Mouse (Mus musculus) MEL (cell line): ENCODE data around the gene Jmjd8. TPM values are rescaled to one million over a fixed set of nuclear protein-coding genes. Genes with fewer than 3 reads are reported as not detected.

Source experiments
- DNase-seq: peaks from one replicate; pipeline ENCODE4 v3.0.0; 2011; ENCODE audit warnings: low read depth, low spot score
- H3K27ac ChIP-seq: 2 replicates; pipeline ENCODE4 v1.5.1; 2012; ENCODE audit warnings: low read depth, mild to moderate bottlenecking, control low read depth, low read length, moderate library complexity; ENCODE audit not compliant: control insufficient read depth
- H3K27me3 ChIP-seq, 2 experiments: fragments of 150-350 bp in 1 of 2; sonication (generic) in 1 of 2; 2 replicates each; pipeline ENCODE4 v1.6.1; 2012; ENCODE audit warnings: low read length in 2 of 2, mild to moderate bottlenecking in 2 of 2, improper control_type of control experiment in 1 of 2, moderate library complexity in 1 of 2; ENCODE audit not compliant: insufficient read depth in 2 of 2, control insufficient read depth in 1 of 2
- H3K36me3 ChIP-seq, 2 experiments: 2 replicates each; pipeline ENCODE4 v1.6.1; 2012 to 2014; ENCODE audit warnings: low read length in 2 of 2, improper control_type of control experiment in 1 of 2, inconsistent platforms in 1 of 2, mild to moderate bottlenecking in 1 of 2; ENCODE audit not compliant: insufficient read depth in 2 of 2, control insufficient read depth in 1 of 2
- H3K4me1 ChIP-seq, 2 experiments: fragments of 150-350 bp in 1 of 2; sonication (generic) in 1 of 2; 2 replicates each; pipeline ENCODE4 v1.6.1; 2012; ENCODE audit warnings: low read length in 2 of 2, improper control_type of control experiment in 1 of 2, mild to moderate bottlenecking in 1 of 2; ENCODE audit not compliant: insufficient read depth in 2 of 2, control insufficient read depth in 1 of 2
- H3K4me3 ChIP-seq, 2 experiments: fragments of 150-350 bp in 1 of 2; sonication (generic) in 1 of 2; 2 replicates each; pipeline ENCODE4 v1.5.1; 2012; ENCODE audit warnings: low read depth in 2 of 2, low read length in 2 of 2, mild to moderate bottlenecking in 2 of 2, moderate library complexity in 2 of 2, control low read depth in 1 of 2, improper control_type of control experiment in 1 of 2; ENCODE audit not compliant: control insufficient read depth in 1 of 2, insufficient read depth in 1 of 2
- H3K79me2 ChIP-seq: 2 replicates; pipeline ENCODE4 v1.6.1; 2012; ENCODE audit warnings: mild to moderate bottlenecking, low read length, moderate library complexity; ENCODE audit not compliant: control insufficient read depth, poor library complexity, insufficient read depth
- H3K9ac ChIP-seq: 2 replicates; pipeline ENCODE4 v1.6.1; 2012; ENCODE audit warnings: low read depth, mild to moderate bottlenecking, control low read depth, low read length, moderate library complexity; ENCODE audit not compliant: control insufficient read depth, poor library complexity, severe bottlenecking
- H3K9me3 ChIP-seq: fragments of 150-350 bp; sonication (generic); replicated peaks from 2 replicates; pipeline ENCODE4 v1.6.1; 2012; ENCODE audit warnings: mild to moderate bottlenecking, low read length, improper control_type of control experiment, moderate library complexity; ENCODE audit not compliant: insufficient read depth
- BHLHE40 ChIP-seq: IDR thresholded peaks from 2 replicates; pipeline ENCODE4 v1.6.1; 2012; ENCODE audit warnings: low read depth, mild to moderate bottlenecking, inconsistent platforms, low read length, improper control_type of control experiment, borderline replicate concordance
- CHD2 ChIP-seq: IDR thresholded peaks from 2 replicates; pipeline ENCODE4 v1.6.1; 2011; ENCODE audit warnings: low read length, improper control_type of control experiment
- ELF1 ChIP-seq: IDR thresholded peaks from 2 replicates; pipeline ENCODE4 v1.6.1; 2014; ENCODE audit warnings: low read depth, mild to moderate bottlenecking, inconsistent platforms, low read length, improper control_type of control experiment, moderate library complexity
- ETS1 ChIP-seq: IDR thresholded peaks from 2 replicates; pipeline ENCODE4 v1.6.1; 2012; ENCODE audit warnings: low read depth, mild to moderate bottlenecking, inconsistent platforms, low read length, improper control_type of control experiment, moderate library complexity
- HCFC1 ChIP-seq: IDR thresholded peaks from 2 replicates; pipeline ENCODE4 v1.6.1; 2012; ENCODE audit warnings: low read depth, mild to moderate bottlenecking, inconsistent platforms, low read length, improper control_type of control experiment, moderate library complexity
- MAFK ChIP-seq: IDR thresholded peaks from 2 replicates; pipeline ENCODE4 v1.6.1; 2011; ENCODE audit warnings: low read depth, mild to moderate bottlenecking, low read length, improper control_type of control experiment, borderline replicate concordance
- MAZ ChIP-seq: IDR thresholded peaks from 2 replicates; pipeline ENCODE4 v1.6.1; 2012; ENCODE audit warnings: low read depth, mild to moderate bottlenecking, inconsistent platforms, low read length, improper control_type of control experiment
- MEF2A ChIP-seq: IDR thresholded peaks from 2 replicates; pipeline ENCODE4 v1.6.1; 2014; ENCODE audit warnings: low read depth, mild to moderate bottlenecking, inconsistent platforms, low read length, improper control_type of control experiment; ENCODE audit not compliant: poor library complexity, insufficient replicate concordance, severe bottlenecking; ENCODE audit errors: extremely low read depth
- MXI1 ChIP-seq: IDR thresholded peaks from 2 replicates; pipeline ENCODE4 v1.6.1; 2011; ENCODE audit warnings: mild to moderate bottlenecking, low read depth, low read length, improper control_type of control experiment
- MYB ChIP-seq: IDR thresholded peaks from 2 replicates; pipeline ENCODE4 v1.6.1; 2011; ENCODE audit warnings: mild to moderate bottlenecking, low read depth, low read length, improper control_type of control experiment
- NELFE ChIP-seq: IDR thresholded peaks from 2 replicates; pipeline ENCODE4 v1.6.1; 2011; ENCODE audit warnings: low read depth, low read length, improper control_type of control experiment
- POLR2AphosphoS5 ChIP-seq: IDR thresholded peaks from 2 replicates; pipeline ENCODE4 v1.6.1; 2012; ENCODE audit warnings: low read depth, borderline replicate concordance, mild to moderate bottlenecking, inconsistent platforms, low read length, moderate library complexity, mixed read lengths
- SIN3A ChIP-seq: IDR thresholded peaks from 2 replicates; pipeline ENCODE4 v1.6.1; 2012; ENCODE audit warnings: low read length, improper control_type of control experiment, inconsistent platforms
- SMC3 ChIP-seq: IDR thresholded peaks from 2 replicates; pipeline ENCODE4 v1.6.1; 2011; ENCODE audit warnings: low read depth, low read length, improper control_type of control experiment
- TAL1 ChIP-seq: IDR thresholded peaks from 2 replicates; pipeline ENCODE4 v1.6.1; 2012; ENCODE audit warnings: mild to moderate bottlenecking, inconsistent platforms, low read length, moderate library complexity, mixed read lengths
- UBTF ChIP-seq: IDR thresholded peaks from 2 replicates; pipeline ENCODE4 v1.6.1; 2012; ENCODE audit warnings: low read depth, mild to moderate bottlenecking, inconsistent platforms, low read length, improper control_type of control experiment, moderate library complexity, borderline replicate concordance; ENCODE audit not compliant: insufficient read depth
- USF2 ChIP-seq, 2 experiments: IDR thresholded peaks; 2 replicates each; pipeline ENCODE4 v1.6.1; 2011 to 2012; ENCODE audit warnings: improper control_type of control experiment in 2 of 2, low read length in 2 of 2, borderline replicate concordance in 1 of 2, inconsistent platforms in 1 of 2, low read depth in 1 of 2, mild to moderate bottlenecking in 1 of 2; ENCODE audit not compliant: insufficient read depth in 1 of 2
- ZC3H11A ChIP-seq: IDR thresholded peaks from 2 replicates; pipeline ENCODE4 v1.6.1; 2012; ENCODE audit warnings: low read depth, mild to moderate bottlenecking, inconsistent platforms, low read length, improper control_type of control experiment
- ZMIZ1 ChIP-seq: IDR thresholded peaks from 2 replicates; pipeline ENCODE4 v1.6.1; 2012; ENCODE audit warnings: low read depth, mild to moderate bottlenecking, inconsistent platforms, low read length, improper control_type of control experiment, moderate library complexity
- ZNF384 ChIP-seq: IDR thresholded peaks from 2 replicates; pipeline ENCODE4 v1.6.1; 2012; ENCODE audit warnings: low read depth, mild to moderate bottlenecking, inconsistent platforms, low read length, improper control_type of control experiment
- polyA plus RNA-seq, 2 experiments: library from polyadenylated mRNA; stranded (reverse) in 1 of 2; unstranded in 1 of 2; fragments of >175 nt in 1 of 2; fragments of >200 nt in 1 of 2; gene quantifications; 2 replicates each; pipeline versions ENCODE4 v1.2.1 to v1.2.4; 2012; ENCODE audit warnings: low replicate concordance in 2 of 2, low read depth in 1 of 2; ENCODE audit not compliant: insufficient read length in 2 of 2, insufficient read depth in 1 of 2, missing spikeins in 1 of 2
- total RNA-seq: library from RNA; depleted of rRNA; stranded (reverse); fragments of 300-350 nt; gene quantifications from 2 replicates; pipeline ENCODE4 v1.2.3, GENCODE M21; 2012

Jmjd8 gene
- total and polyA plus RNA-seq, 3 experiments: 12.9 to 23.9 TPM; not detected in 1

GRCm38 (mm10) chr17:25824362-25825142, 4.1 kb upstream of the Jmjd8 start:
- H3K9me3 ChIP-seq: no peaks in the 10 kb centered on the region
- peaks cover 0 to 7% of the 10 kb centered on the region in 2 experiments; a peak in 2 of 4 replicates for H3K36me3 ChIP-seq
- peak overlapping the region; percentile 40 for H3K27ac ChIP-seq
- DNase-seq: peak; percentile 81
- peaks cover 0 to 21% of the 10 kb centered on the region in 2 experiments; a peak in 2 of 4 replicates for H3K4me1 ChIP-seq
- no peaks in the 10 kb centered on the region; a peak in 1 of 4 replicates for H3K27me3 ChIP-seq
- H3K9ac ChIP-seq: peak overlapping the region; percentile 72
- H3K4me3 ChIP-seq: peak overlapping the region; percentile 73 to 89
- H3K79me2 ChIP-seq: peaks cover 32% of the 10 kb centered on the region
- TF ChIP-seq MAFK (no peak), SIN3A (peak; percentile 73), MEF2A (no peak), NELFE (peak; percentile 32), ELF1 (no peak), HCFC1 (0 out of 2 replicates have a peak, but pooled peaks have one; percentile 39), MAZ (0 out of 2 replicates have a peak, but pooled peaks have one; percentile 34), MXI1 (peak; percentile 26), ZMIZ1 (0 out of 2 replicates have a peak, but pooled peaks have one; percentile 26)

- no peak overlapping the region for H3K27ac ChIP-seq
- H3K36me3 ChIP-seq: peaks cover 0 to 11% of the 10 kb centered on the region in 2 experiments; a peak in 2 of 4 replicates
- peaks cover 0 to 29% of the 10 kb centered on the region in 2 experiments; a peak in 2 of 4 replicates for H3K4me1 ChIP-seq
- TF ChIP-seq USF2 (IDR thresholded peaks at IDR 0.05; ENCODE audit: borderline replicate concordance in 1 of 2, insufficient read depth in 1 of 2, low read depth in 1 of 2, low read length in 2 of 2): no peak
- no peak for TF ChIP-seq NELFE
- TF ChIP-seq POLR2AphosphoS5: no peak
- TF ChIP-seq ZNF384: no peak
- no peak for TF ChIP-seq TAL1
- TF ChIP-seq ZC3H11A: no peak
- no peak for TF ChIP-seq ELF1
- no peak for TF ChIP-seq MYB
- TF ChIP-seq SMC3: no peak
- no peak for TF ChIP-seq UBTF
- no peak for TF ChIP-seq ETS1
- no peak for TF ChIP-seq MXI1
- TF ChIP-seq MEF2A: no peak
- TF ChIP-seq MAFK: no peak
- TF ChIP-seq BHLHE40: no peak
- TF ChIP-seq CHD2: no peak
- no peaks in the 10 kb centered on the region for H3K9me3 ChIP-seq
- no peaks in the 10 kb centered on the region; a peak in 1 of 4 replicates for H3K27me3 ChIP-seq
- H3K9ac ChIP-seq: peak overlapping the region; percentile 63
- peaks cover 38% of the 10 kb centered on the region for H3K79me2 ChIP-seq
- H3K4me3 ChIP-seq: peak overlapping the region; percentile 73 to 89
- no peak for DNase-seq
These were observed 3.4 kb upstream of the Jmjd8 start for GRCm38 (mm10) chr17:25825311-25825710.
